Mouse (Mus musculus) E14TG2a.4 (cell line): Measurements from ENCODE around the gene Hpd.

Experiments used
- CTCF ChIP-seq: conservative IDR thresholded peaks from 2 replicates; pipeline ENCODE4 v1.5.1; 2014; ENCODE audit warnings: low read length
- NANOG ChIP-seq: IDR thresholded peaks from 2 replicates; pipeline ENCODE4 v1.6.1; 2014; ENCODE audit warnings: borderline replicate concordance, low read length, mixed read lengths

DNA sequence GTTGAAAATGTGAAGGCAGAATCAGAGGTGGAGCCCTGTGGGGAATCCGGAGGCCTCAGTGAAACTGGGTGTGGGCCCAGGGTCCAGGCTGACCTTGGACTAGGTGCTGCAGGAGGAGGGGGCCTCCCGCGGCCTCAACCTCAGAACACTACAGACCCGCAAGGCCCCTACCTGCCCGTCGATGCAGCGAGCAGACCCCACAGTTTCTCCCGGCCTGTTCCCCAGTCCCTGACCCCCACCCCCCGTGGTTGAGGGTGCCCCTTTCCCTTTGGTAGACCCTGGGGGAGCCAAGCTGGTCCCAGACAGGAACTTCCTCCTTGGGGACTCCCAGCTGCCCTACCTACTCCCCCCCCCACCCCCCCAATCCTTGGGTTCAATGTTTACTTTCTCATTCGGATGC is 16.1 kb downstream of the Hpd start:
- TF ChIP-seq CTCF (no peak), NANOG (no peak)
